Mouse (Mus musculus): ENCODE results near the gene Kcnmb2. TPM values are rescaled to one million over a fixed set of nuclear protein-coding genes. Genes with fewer than 3 reads are reported as not detected.

The Kcnmb2 gene
- total RNA-seq (2015; ENCODE audit: low replicate concordance) (not detected in 2 replicates), total RNA-seq (2017; ENCODE audit: low replicate concordance) (not detected in 2 replicates)

- no peak for ATAC-seq (replicated peaks; ENCODE audit: low FRiP score, poor library complexity, severe bottlenecking)
Measured at GRCm38 (mm10) chr3:31902504-31903330, at the start of gene Kcnmb2. Gene Kcnmb2, plus strand, starts transcription at chr3:31902507.

GRCm38 (mm10) chr3:31863522-31863921 is 38.8 kb upstream of the Kcnmb2 start:
- no peak for ATAC-seq (replicated peaks; ENCODE audit: low FRiP score, poor library complexity, severe bottlenecking)

- ATAC-seq (replicated peaks; ENCODE audit: low FRiP score, poor library complexity, severe bottlenecking) = no peak
Measured at GRCm38 (mm10) chr3:31864070-31864469, 38.2 kb upstream of the Kcnmb2 start.

GRCm38 (mm10) chr3:31871461-31871860 is 30.8 kb upstream of the Kcnmb2 start:
- no peak for ATAC-seq (replicated peaks; ENCODE audit: low FRiP score, poor library complexity, severe bottlenecking)

GRCm38 (mm10) chr3:31882621-31883131 is 19.6 kb upstream of the Kcnmb2 start:
- ATAC-seq (replicated peaks; ENCODE audit: low FRiP score, poor library complexity, severe bottlenecking) = no peak

GRCm38 (mm10) chr3:31892653-31893052 is 9.7 kb upstream of the Kcnmb2 start:
- no peak for ATAC-seq (replicated peaks; ENCODE audit: low FRiP score, poor library complexity, severe bottlenecking)

GRCm38 (mm10) chr3:31903506-31903905 is 1.2 kb downstream of the Kcnmb2 start:
- no peak for ATAC-seq (replicated peaks; ENCODE audit: low FRiP score, poor library complexity, severe bottlenecking)

- ATAC-seq (replicated peaks; ENCODE audit: low FRiP score, poor library complexity, severe bottlenecking) = no peak
Measured at GRCm38 (mm10) chr3:31904156-31904555, 1.8 kb downstream of the Kcnmb2 start.

GRCm38 (mm10) chr3:31911168-31911567 is 8.9 kb downstream of the Kcnmb2 start:
- no peak for ATAC-seq (replicated peaks; ENCODE audit: low FRiP score, poor library complexity, severe bottlenecking)

- no peak for ATAC-seq (replicated peaks; ENCODE audit: low FRiP score, poor library complexity, severe bottlenecking)
Measured at GRCm38 (mm10) chr3:31911690-31912089, 9.4 kb downstream of the Kcnmb2 start.

GRCm38 (mm10) chr3:31928544-31928943 is 26.2 kb downstream of the Kcnmb2 start:
- ATAC-seq (replicated peaks; ENCODE audit: low FRiP score, poor library complexity, severe bottlenecking) = no peak

GRCm38 (mm10) chr3:31934704-31935103 is 32.4 kb downstream of the Kcnmb2 start:
- no peak for ATAC-seq (replicated peaks; ENCODE audit: low FRiP score, poor library complexity, severe bottlenecking)

- no peak for ATAC-seq (replicated peaks; ENCODE audit: low FRiP score, poor library complexity, severe bottlenecking)
Measured at GRCm38 (mm10) chr3:31941478-31941877, 39.2 kb downstream of the Kcnmb2 start.

- ATAC-seq (replicated peaks; ENCODE audit: low FRiP score, poor library complexity, severe bottlenecking) = no peak
Measured at GRCm38 (mm10) chr3:31954213-31954612, 51.9 kb downstream of the Kcnmb2 start.

GRCm38 (mm10) chr3:31955004-31955403 is 52.7 kb downstream of the Kcnmb2 start:
- ATAC-seq (replicated peaks; ENCODE audit: low FRiP score, poor library complexity, severe bottlenecking) = no peak

- ATAC-seq (replicated peaks; ENCODE audit: low FRiP score, poor library complexity, severe bottlenecking) = no peak
Measured at GRCm38 (mm10) chr3:31959821-31960220, 57.5 kb downstream of the Kcnmb2 start.

- ATAC-seq (replicated peaks; ENCODE audit: low FRiP score, poor library complexity, severe bottlenecking) = no peak
Measured at GRCm38 (mm10) chr3:31961175-31961574, 58.9 kb downstream of the Kcnmb2 start.

GRCm38 (mm10) chr3:31963076-31963475 is 60.8 kb downstream of the Kcnmb2 start:
- ATAC-seq (replicated peaks; ENCODE audit: low FRiP score, poor library complexity, severe bottlenecking) = no peak

- no peak for ATAC-seq (replicated peaks; ENCODE audit: low FRiP score, poor library complexity, severe bottlenecking)
Measured at GRCm38 (mm10) chr3:31979661-31980060, 77.4 kb downstream of the Kcnmb2 start.

- ATAC-seq (replicated peaks; ENCODE audit: low FRiP score, poor library complexity, severe bottlenecking) = no peak
Measured at GRCm38 (mm10) chr3:31982444-31982843, 80.1 kb downstream of the Kcnmb2 start.

GRCm38 (mm10) chr3:31985103-31985502 is 82.8 kb downstream of the Kcnmb2 start:
- no peak for ATAC-seq (replicated peaks; ENCODE audit: low FRiP score, poor library complexity, severe bottlenecking)
